Mouse (Mus musculus): Measurements from ENCODE around the gene Dll3. TPM values are rescaled to one million over a fixed set of nuclear protein-coding genes. Genes with fewer than 3 reads are reported as not detected.

The Dll3 gene
- polyA plus RNA-seq, 1 experiment from 2014 or later, result 1.4 TPM

Other genes with a start within 250 kb of the Dll3 start
- 0.37 and 0.74 TPM in 2 replicates for gene Fcgbp, start 231.0 kb downstream of the Dll3 start, polyA plus RNA-seq (2015; fragmentation: Nextera tagmentation; extraction: Ambion mirVana)
- gene 9530053A07Rik, start 172.8 kb downstream of the Dll3 start, polyA plus RNA-seq (2015; fragmentation: Nextera tagmentation; extraction: Ambion mirVana), result 0.03 TPM in 1 of 2 replicates, not detected in the other
- gene Fbl, start 132.5 kb downstream of the Dll3 start, polyA plus RNA-seq (2015; fragmentation: Nextera tagmentation; extraction: Ambion mirVana), result 142 and 151 TPM in 2 replicates
- 15.0 and 16.0 TPM in 2 replicates for gene Dyrk1b, start 122.8 kb downstream of the Dll3 start, polyA plus RNA-seq (2015; fragmentation: Nextera tagmentation; extraction: Ambion mirVana)
- 2.5 and 4.4 TPM in 2 replicates for gene Eid2, start 34.4 kb downstream of the Dll3 start, polyA plus RNA-seq (2015; fragmentation: Nextera tagmentation; extraction: Ambion mirVana)
- gene Eid2b, start 24.5 kb downstream of the Dll3 start, polyA plus RNA-seq (2015; fragmentation: Nextera tagmentation; extraction: Ambion mirVana), result 16.6 TPM in 2 replicates
- gene Selenov, start 11.1 kb downstream of the Dll3 start, polyA plus RNA-seq (2015; fragmentation: Nextera tagmentation; extraction: Ambion mirVana), result 0.20 and 0.48 TPM in 2 replicates
- 144 and 146 TPM in 2 replicates for gene Timm50, start 9.8 kb upstream of the Dll3 start, polyA plus RNA-seq (2015; fragmentation: Nextera tagmentation; extraction: Ambion mirVana)
- 98.8 and 106 TPM in 2 replicates for gene Supt5, start 36.5 kb upstream of the Dll3 start, polyA plus RNA-seq (2015; fragmentation: Nextera tagmentation; extraction: Ambion mirVana)
- 908 and 932 TPM in 2 replicates for gene Rps16, start 48.4 kb upstream of the Dll3 start, polyA plus RNA-seq (2015; fragmentation: Nextera tagmentation; extraction: Ambion mirVana)
- 89.5 and 98.3 TPM in 2 replicates for gene Plekhg2, start 70.4 kb upstream of the Dll3 start, polyA plus RNA-seq (2015; fragmentation: Nextera tagmentation; extraction: Ambion mirVana)
- gene Zfp36, start 78.0 kb upstream of the Dll3 start, polyA plus RNA-seq (2015; fragmentation: Nextera tagmentation; extraction: Ambion mirVana), result 8.9 and 10.3 TPM in 2 replicates
- 47.9 and 55.0 TPM in 2 replicates for gene Med29, start 90.5 kb upstream of the Dll3 start, polyA plus RNA-seq (2015; fragmentation: Nextera tagmentation; extraction: Ambion mirVana)
- 77.9 and 89.5 TPM in 2 replicates for gene Paf1, start 90.7 kb upstream of the Dll3 start, polyA plus RNA-seq (2015; fragmentation: Nextera tagmentation; extraction: Ambion mirVana)
- gene Gmfg, start 135.2 kb upstream of the Dll3 start, polyA plus RNA-seq (2015; fragmentation: Nextera tagmentation; extraction: Ambion mirVana), result 7.8 and 8.6 TPM in 2 replicates
- 4.1 and 5.0 TPM in 2 replicates for gene Lrfn1, start 149.7 kb upstream of the Dll3 start, polyA plus RNA-seq (2015; fragmentation: Nextera tagmentation; extraction: Ambion mirVana)
- not detected in 2 replicates for gene Ifnl2, start 208.2 kb upstream of the Dll3 start, polyA plus RNA-seq (2015; fragmentation: Nextera tagmentation; extraction: Ambion mirVana)
- gene Ifnl3, start 220.6 kb upstream of the Dll3 start, polyA plus RNA-seq (2015; fragmentation: Nextera tagmentation; extraction: Ambion mirVana), result not detected in 2 replicates
- not detected in 2 replicates for gene Sycn, start 238.6 kb upstream of the Dll3 start, polyA plus RNA-seq (2015; fragmentation: Nextera tagmentation; extraction: Ambion mirVana)
- gene Nccrp1, start 245.0 kb upstream of the Dll3 start, polyA plus RNA-seq (2015; fragmentation: Nextera tagmentation; extraction: Ambion mirVana), result not detected in 2 replicates